Mouse (Mus musculus): Measurements from ENCODE around the gene Abcb4. TPM values are rescaled to one million over a fixed set of nuclear protein-coding genes. Genes with fewer than 3 reads are reported as not detected.
"Not testable (repeated sequence)": the region's sequence is repeated elsewhere in the genome, so short reads cannot be mapped to it uniquely, and the experiment has no call there.

Abcb4 gene
- polyA plus RNA-seq, 1 experiment from 2014 or later, result 32.6 TPM

DNA sequence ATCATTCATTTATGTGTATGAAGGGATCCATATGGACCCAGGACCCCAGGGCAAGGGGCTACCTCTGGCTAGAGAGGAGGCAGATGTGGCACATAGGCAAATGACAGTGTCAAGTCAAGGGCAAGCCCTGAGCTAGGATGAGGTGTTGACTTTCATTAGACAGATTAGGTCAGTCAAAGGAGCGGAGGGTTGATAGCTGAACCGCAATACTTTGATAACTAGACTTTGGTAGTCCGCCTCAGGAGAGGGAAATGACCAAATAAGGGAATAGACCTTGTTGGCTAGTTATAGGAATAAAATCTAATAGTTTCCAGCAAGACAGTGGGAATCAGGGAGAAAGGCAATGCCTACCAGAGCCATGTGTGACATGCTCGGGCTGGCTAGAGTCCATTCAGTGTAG lies 105.6 kb downstream of the Abcb4 start:
- Histone ChIP-seq H3K27me3 (replicated peaks; ENCODE audit: control insufficient read depth, insufficient read depth, low read length) (no peaks in the 10 kb centered on the region), H3K4me2 (no peak overlapping the region), H3K9ac (ENCODE audit: low read depth, low read length) (no peak overlapping the region), H3K36me3 (ENCODE audit: control insufficient read depth, insufficient read depth, low read length) (no peaks in the 10 kb centered on the region), H3K27ac (ENCODE audit: low read depth, low read length) (peak overlapping the region; percentile 25; the same call in 1 of the 2 replicates), H3K4me3 (ENCODE audit: low read depth, low read length) (no peak overlapping the region), H3K4me1 (replicated peaks; ENCODE audit: control insufficient read depth, insufficient read depth, low read length) (peaks cover 6% of the 10 kb centered on the region), H3K9me3 (ENCODE audit: control insufficient read depth, low read length) (no peaks in the 10 kb centered on the region)
- ATAC-seq (replicated peaks; ENCODE audit: low FRiP score) (no peak), DNase-seq (ENCODE audit: low spot score) (no peak)
- WGBS, result 52% methylated on average over 4 of the region's 4 CpGs

DNA sequence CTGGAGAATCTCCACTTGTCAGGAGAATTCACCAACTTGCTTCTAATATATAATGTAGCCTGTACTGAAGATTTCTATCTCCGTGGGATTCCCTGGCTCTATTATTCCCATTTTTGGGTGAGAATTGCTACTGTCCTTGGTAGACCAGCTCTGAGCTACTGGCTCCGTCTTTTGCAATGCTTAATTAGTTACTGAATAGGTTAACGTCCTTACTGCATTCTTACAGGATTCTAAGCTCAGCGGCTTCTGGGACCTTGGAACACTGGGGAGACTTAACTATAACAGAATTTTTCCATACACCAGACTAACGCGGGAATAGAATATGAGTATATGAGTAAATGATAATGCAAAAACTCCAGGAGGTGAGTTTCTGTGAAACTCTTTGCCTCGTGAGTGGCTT lies 106.5 kb downstream of the Abcb4 start:
- not testable (repeated sequence) for H3K9ac ChIP-seq (ENCODE audit: low read depth, low read length); H3K4me2 ChIP-seq; DNase-seq (ENCODE audit: low spot score); H3K9me3 ChIP-seq (ENCODE audit: control insufficient read depth, low read length); ATAC-seq (replicated peaks; ENCODE audit: low FRiP score); H3K4me1 ChIP-seq (replicated peaks; ENCODE audit: control insufficient read depth, insufficient read depth, low read length); H3K36me3 ChIP-seq (ENCODE audit: control insufficient read depth, insufficient read depth, low read length); H3K27me3 ChIP-seq (replicated peaks; ENCODE audit: control insufficient read depth, insufficient read depth, low read length); H3K27ac ChIP-seq (ENCODE audit: low read depth, low read length); H3K4me3 ChIP-seq (ENCODE audit: low read depth, low read length)
- 61% methylated on average over 7 of the region's 7 CpGs for WGBS

DNA sequence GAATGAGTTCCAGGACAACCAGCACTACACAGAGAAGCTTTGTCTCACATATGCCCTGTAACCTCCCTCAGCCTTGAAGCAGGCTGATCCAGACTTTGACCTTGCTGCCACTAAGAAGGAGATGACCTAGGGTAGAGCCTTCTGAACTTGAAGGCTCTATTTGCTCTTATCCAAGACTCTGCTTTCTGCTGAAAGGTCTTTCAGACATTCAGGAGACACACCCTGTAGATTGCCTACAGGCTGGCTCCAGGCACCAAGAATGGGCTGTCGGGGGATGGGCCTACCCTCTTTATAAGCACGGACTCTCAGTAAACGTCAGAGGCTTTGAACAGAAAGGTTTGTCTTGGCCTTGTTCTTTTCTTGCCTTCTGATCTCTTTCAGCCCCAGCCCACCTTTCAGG lies 113.1 kb downstream of the Abcb4 start:
- not testable (repeated sequence) for H3K27me3 ChIP-seq (replicated peaks; ENCODE audit: control insufficient read depth, insufficient read depth, low read length); ATAC-seq (replicated peaks; ENCODE audit: low FRiP score); H3K4me3 ChIP-seq (ENCODE audit: low read depth, low read length); H3K9ac ChIP-seq (ENCODE audit: low read depth, low read length); DNase-seq (ENCODE audit: low spot score); H3K36me3 ChIP-seq (ENCODE audit: control insufficient read depth, insufficient read depth, low read length); H3K4me1 ChIP-seq (replicated peaks; ENCODE audit: control insufficient read depth, insufficient read depth, low read length); H3K4me2 ChIP-seq; H3K27ac ChIP-seq (ENCODE audit: low read depth, low read length); H3K9me3 ChIP-seq (ENCODE audit: control insufficient read depth, low read length)
- WGBS, result 65% methylated on average over 3 of the region's 3 CpGs

Other genes with a start within 250 kb of the Abcb4 start
- 0.36 and 0.38 TPM in 2 replicates for gene Abcb1a, start 233.6 kb upstream of the Abcb4 start, polyA plus RNA-seq (2014; fragmentation: Nextera tagmentation; extraction: Ambion mirVana)
- 0.55 and 1.3 TPM in 2 replicates for gene Abcb1b, start 95.6 kb upstream of the Abcb4 start, polyA plus RNA-seq (2014; fragmentation: Nextera tagmentation; extraction: Ambion mirVana)
- 35.6 and 42.6 TPM in 2 replicates for gene Crot, start 103.6 kb downstream of the Abcb4 start, polyA plus RNA-seq (2014; fragmentation: Nextera tagmentation; extraction: Ambion mirVana)
- 11.8 and 14.3 TPM in 2 replicates for gene Tmem243, start 207.0 kb downstream of the Abcb4 start, polyA plus RNA-seq (2014; fragmentation: Nextera tagmentation; extraction: Ambion mirVana)

All from liver, embryonic 11.5 days (tissue).